Mouse (Mus musculus): Measurements from ENCODE around the gene Plxna2.

The Plxna2 gene

DNA sequence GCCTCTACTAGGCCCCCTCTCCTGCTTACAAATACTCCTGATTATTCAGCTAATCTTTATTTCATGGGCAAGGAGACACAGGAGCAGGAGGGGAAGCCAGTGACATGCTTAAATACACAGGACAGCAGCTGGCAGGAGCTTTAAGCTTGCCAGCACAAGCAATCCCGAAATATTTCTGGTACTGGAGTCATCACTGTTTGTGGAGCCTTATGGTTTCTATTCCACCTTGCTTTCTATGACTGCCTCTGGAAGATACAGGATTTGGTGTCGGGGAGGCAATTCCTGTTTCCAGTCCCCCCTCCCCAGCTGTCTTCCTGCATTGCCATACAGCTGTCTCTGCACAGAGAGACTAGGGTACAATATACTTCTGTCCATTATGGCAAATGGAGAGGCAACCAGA lies 4.7 kb downstream of the Plxna2 start:
- no peak for DNase-seq (ENCODE audit: low spot score)

DNA sequence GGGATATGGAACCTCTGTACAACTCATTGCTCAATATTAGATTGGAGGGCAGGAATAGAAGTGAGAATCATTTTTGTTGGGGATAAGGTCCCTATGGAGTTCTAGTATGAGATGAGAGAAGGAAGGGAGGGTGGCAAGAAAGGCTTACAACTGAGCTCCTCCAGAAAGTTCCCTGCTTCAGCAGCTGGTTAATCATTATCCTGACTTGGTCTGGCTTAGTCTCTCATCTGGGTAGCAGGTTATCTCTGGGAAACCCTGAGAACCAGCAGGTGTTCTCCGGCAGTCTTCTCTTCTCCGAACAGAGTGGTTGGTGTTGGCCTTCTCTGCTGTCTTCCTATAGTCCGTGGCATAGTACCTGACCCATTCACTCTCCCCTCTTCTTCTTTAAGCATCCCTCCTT lies 5.6 kb downstream of the Plxna2 start:
- no peak for DNase-seq (ENCODE audit: low spot score)

DNA sequence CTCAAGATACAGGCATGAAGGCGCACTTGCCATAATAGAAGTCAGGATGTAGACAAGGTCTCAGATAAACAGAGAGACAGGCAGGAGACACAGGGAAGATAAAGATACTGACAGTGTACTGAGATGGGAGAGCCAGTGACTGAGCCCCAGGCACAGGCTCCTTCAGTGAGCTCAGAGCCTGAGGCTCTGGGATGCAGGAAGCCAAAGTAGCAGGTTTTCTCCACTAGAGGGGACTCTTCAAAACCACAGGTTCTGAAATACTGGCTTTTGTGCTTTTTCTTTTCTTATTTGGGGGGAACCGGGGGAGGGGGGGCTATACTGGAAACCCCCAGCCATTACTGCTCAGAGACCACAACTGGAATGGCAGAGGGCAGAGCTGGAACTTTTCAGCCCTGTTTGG lies 6.4 kb downstream of the Plxna2 start:
- no peak for DNase-seq (ENCODE audit: low spot score)

DNA sequence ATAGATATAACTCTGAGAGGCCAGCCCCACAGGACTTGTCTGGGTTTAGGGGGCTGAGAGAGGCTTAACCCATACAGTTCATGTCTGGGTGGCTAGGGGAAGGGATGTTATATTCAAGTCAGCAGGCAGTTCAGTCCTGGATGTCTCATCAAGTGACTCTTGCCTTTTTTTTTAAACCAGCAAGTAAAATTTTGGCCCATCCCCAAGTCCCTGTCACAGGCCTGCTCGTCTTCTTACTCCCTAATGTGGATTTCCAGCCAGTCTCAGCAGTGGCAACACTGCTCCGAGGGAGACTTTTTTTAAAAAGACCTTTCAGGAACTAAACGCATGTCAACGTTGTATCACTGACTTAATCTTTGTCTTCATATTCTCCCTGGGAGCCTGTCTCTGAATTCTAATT lies 7.0 kb downstream of the Plxna2 start:
- DNase-seq (ENCODE audit: low spot score), result no peak

DNA sequence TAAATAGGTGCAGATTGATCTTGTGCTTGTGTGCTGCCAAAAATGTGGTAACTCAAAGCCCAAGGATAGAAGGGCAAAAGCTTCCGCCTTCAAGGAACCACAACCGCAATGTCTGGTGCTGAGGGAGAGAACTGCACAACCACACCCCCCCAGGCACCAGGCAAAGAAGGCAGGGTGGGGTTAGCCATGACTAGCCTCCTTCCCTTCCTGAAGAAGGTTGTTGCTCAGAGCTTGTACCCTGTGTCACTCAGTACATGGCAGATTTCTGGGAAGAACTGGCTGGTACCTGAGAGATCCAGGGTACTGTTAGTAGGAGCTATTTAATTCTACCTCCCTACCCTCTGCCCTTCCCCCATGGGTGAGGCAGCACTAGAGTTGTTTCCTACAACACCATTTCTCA lies 8.1 kb downstream of the Plxna2 start:
- DNase-seq (ENCODE audit: low spot score), result no peak

DNA sequence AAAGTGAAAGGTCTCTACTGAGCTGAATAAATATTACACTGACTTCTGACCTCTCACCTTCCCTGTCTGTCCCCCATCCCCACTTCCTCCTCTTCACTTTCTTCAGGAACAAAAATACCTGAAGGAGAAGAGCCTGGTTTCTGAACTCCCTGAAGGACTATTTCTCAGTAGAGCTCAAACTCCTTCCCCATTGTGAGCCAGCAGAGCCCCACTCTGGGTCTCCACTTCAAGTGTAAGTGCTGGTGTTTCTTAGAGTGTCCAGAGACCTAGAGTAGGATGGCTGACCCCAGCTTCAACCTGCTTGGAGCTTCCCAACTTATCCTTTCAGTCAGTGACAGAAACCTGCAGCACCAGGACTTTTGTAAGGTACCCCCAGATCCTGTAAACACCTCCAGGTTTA lies 9.3 kb downstream of the Plxna2 start:
- DNase-seq (ENCODE audit: low spot score), result no peak

DNA sequence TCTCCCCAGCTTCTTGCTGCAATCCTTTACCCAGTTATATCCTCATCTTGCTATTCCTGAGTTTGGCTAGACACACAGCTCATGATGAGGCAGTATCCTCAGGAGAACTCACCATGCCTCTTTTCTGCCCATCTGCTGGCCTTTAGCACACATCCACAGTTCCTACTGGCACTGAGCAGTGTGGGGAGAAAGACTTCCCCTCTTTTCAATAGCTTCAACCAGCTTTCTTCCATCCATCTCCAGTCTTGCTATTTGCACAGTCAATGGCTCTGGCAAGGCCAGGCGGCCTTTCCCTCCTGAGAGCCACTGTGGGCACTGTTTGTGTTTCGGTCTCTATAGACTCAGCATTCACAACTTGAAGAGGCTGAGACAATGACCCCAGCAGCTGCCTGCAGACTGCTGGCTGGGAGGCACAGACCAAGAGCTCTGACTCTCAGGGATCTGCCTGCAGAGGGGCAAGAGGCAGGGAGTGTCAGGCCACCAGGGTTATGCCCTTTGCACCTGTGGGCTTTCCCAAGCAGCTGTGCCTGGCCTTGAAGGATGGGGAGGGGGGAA lies 11.2 kb downstream of the Plxna2 start:
- DNase-seq (ENCODE audit: low spot score), result no peak

DNA sequence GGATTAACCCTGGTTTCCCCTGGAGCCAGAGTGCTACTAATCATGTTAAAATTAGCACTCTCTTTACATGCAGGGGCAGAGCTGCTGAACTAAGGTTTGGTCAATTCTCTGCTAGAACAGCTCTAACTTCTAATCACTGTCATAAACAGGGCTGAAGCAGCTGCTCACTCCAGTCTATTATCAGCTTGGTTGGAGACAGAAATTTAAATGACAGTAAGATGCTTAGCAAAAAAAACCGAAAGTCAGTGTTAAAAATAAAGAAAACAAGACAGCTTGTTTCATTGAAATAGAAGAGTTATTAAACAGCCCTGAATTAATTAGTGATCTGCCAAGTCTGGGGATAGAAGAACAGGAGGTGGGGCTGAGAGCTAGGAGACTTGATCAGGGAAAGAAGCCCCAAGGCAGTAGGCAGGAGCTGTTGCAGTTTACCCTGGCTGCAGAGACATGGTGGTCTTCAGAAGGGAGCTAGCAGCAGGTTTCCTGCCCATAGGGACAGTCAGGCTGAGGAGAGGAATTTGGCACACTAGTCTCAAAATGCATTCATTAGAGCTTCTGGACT lies 12.6 kb downstream of the Plxna2 start:
- DNase-seq (ENCODE audit: low spot score), result no peak

DNA sequence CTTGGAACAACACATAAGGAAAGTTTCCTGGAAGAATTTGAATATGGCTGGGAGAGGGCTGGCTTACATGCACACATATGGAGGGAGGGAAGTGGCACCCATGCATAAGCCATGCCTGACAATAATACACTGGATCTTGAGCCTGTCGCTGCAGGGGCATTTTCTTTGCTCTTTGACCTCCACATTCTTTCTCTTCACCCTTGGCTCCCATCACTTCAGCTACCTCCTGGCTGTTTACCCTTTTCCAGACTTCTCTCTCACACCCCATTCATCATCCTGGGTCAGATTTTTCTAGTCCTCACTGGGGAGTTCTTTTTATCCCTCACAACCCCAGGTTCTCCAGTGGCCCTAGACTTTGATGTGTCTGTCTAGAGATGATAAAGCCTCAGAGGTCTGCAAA lies 13.6 kb downstream of the Plxna2 start:
- DNase-seq (ENCODE audit: low spot score), result no peak

DNA sequence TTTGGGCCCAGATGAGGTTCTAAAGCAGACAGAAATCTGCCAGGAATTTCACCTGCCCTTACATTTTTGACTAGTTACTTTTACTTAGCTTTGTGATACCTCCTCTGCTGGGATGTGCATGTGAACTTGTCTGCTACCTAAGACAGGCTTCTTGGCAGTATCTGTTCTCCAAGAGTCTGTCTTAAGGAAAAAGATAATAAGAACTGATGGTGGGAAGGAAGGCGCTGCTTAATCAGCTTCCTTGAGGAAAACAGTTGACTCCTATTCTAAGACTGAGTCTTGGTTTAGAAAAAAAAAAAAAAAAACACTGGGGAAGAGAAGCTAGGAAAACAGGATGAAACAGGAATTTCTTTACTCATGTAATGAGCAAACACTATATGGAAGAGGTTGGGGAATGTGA lies 14.0 kb downstream of the Plxna2 start:
- no peak for DNase-seq (ENCODE audit: low spot score)

DNA sequence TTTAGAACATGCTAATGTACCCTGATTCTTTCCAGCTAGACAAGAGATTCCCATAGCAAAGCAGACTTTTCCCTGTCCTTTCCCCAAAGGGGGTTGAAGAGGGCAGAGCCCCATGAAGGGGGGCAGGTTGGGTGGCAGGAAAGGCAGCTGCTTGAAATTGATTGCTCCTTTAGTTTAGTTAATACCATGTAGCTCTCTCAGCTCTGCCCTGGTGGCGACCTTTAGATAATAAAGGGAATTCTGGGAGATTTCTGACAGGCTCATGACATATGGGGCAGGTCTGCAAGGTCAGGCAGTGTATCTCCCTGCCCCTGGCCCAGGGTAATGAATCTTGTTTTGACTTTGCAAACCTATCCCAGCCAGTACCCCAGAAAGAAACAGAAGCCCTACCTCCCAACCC lies 17.4 kb downstream of the Plxna2 start:
- DNase-seq (ENCODE audit: low spot score), result no peak

DNA sequence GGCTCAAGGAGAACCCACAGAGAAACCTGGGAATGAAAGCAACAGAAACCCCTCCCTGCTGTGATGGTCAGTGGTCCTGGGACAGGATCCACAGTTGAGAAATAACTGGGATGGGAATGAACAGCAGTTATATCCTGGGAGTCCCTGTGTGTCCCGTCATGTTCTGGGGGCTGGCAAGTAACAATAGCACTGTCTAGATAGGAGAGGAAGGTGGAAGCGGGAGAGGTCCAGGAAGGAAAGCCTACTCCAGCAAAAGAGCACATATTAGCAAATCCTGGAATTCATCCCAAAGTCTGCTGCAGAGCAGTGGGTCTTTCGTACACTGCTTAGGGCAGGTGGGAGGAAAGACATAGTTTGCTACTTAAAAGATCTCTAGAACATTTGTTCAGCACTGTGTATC lies 17.9 kb downstream of the Plxna2 start:
- DNase-seq (ENCODE audit: low spot score), result no peak

DNA sequence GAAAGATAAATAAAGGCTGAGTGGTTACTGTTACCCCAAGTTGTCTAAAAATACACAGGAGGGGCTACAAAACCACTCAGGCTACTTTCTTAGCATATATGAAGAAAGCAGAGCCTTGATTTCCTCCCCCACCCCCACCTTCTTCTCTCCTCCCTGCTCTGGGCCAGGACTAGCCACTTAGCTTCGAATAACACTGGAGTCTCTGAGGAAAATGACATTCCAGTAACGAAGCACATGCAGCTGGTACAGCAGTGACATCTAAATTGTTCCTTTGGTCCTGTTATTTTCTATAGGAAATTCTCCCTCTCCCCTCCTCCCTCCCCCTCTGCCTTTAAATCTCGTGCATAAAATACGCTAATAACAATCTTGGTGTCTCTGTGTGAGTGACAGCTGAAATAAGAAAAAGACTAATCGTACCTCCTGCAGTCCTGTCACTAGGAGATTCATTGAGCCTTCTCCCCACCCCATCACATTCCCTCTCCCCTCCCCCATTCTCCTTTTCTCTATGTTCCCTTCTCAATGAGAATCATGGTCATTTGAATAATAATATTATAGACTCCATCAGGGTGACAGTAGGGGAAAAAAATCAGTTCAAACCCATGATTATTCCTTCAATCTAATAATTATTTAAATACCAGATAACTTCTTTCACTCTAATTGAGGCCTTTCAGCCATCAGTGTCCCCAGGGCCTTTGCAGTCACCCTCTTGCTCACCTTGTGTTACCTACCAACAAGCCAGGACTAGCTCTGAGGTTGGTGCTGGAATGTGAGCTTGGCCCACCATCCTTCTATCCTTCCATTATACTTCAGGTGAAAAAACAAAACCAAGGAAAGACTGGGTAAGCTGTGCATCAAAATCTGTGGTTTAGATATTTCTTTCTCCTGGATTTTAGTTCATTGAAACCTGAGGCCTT lies 19.6 kb downstream of the Plxna2 start:
- no peak for DNase-seq (ENCODE audit: low spot score)

DNA sequence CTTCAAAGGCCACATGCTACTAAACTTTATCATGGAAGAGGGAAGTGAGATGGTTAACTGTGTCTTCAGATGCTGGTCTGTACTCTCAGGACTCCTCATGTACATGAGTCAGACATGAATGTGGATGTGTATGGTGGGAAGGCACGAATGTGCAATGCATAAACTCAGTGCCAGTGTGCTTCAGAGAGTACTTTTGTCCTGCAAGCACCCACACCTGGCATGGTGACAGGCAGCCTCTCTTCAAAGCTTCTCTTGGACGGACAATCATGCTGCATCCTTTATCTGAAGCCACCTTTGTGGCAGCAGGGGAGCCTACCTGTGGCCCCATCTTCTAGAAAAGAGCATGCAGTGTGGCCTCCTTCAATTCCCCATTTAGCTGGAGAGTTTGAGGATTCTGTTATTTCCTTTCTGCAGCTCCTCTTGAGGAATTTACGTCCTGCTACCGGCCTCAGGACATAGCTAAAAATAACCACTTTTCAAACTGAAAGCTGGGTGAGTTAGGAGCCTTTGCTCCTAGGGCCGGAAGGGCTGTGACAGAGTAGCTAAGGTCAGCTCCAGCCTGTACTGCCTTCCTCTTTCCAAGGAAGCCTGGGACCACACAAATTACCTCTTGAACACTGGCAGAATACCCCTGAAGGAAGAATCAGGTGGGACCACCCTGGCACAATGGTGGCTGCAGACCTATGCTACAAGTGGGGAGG lies 23.7 kb downstream of the Plxna2 start:
- DNase-seq (ENCODE audit: low spot score), result no peak

DNA sequence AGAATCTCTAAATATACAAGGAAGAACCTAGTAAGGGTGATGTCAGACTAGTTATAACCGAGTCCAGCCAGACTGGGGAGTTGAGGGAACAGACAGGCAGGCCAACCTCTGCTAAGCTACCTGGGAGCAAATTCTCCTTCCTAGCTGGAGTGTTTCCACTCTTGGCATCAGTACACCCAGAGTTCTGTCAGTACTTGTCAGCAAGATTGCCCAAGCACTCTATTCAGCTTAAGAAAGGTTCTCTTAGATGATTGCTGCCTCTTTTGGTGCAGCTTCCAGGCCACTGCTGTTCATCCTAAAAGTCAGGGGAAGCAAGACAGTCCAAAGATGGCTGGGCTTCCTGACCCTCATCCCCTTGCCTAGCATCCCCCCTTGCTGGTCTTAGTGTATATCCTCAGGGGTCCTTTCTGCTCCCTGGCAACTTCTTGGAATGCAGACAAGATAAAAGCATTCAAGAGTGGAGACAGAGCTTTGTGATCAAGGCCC lies 24.3 kb downstream of the Plxna2 start:
- DNase-seq (ENCODE audit: low spot score), result no peak

DNA sequence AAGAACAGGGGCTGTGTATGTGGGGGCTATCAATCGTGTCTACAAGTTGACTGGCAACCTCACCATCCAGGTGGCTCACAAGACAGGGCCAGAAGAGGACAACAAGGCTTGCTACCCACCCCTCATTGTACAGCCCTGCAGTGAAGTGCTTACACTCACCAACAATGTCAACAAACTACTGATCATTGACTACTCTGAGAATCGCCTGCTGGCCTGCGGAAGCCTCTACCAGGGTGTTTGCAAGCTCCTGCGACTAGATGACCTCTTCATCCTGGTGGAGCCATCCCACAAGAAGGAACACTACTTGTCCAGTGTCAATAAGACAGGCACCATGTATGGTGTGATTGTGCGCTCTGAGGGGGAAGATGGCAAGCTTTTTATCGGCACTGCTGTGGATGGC lies 25.9 kb downstream of the Plxna2 start:
- DNase-seq (ENCODE audit: low spot score), result no peak

DNA sequence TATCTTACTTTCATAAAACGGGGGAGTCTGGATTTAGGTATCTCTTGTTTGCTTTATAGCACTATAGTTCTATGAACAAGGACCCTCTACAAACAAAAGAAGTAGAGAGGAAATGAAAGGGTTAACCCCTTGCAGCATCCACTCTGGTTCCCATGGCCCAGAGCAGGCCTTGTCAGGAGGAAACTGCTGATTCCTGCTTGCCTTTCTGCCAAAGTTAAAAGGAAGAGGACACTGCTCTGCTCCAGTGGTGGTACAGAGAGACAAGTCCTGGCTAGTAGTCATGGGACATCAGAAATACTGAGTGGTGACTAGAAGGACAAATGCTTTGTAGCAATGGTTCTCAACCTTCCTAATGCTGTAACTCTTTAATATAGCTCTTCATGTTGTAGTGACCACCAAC lies 27.9 kb downstream of the Plxna2 start:
- DNase-seq (ENCODE audit: low spot score), result no peak

DNA sequence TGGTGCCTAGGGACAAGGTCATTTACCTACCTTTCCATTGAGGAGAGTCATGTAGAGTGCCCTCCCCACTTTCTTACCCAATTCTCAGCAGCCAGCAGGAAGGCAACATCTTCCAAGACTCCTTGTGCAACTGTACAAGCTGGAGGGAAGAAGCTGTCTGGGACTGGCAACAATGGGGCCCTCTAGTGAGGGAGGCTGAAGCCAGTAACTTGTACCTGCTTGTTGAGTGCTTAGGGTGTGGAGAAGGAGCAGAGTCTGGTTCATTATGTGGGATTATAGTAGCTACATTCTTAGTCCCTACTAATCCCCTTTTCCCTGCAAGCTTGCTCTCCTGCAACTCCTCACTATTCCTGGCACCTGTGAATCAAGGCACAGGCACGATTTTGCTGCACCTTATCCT lies 32.1 kb downstream of the Plxna2 start:
- DNase-seq (ENCODE audit: low spot score), result no peak

DNA sequence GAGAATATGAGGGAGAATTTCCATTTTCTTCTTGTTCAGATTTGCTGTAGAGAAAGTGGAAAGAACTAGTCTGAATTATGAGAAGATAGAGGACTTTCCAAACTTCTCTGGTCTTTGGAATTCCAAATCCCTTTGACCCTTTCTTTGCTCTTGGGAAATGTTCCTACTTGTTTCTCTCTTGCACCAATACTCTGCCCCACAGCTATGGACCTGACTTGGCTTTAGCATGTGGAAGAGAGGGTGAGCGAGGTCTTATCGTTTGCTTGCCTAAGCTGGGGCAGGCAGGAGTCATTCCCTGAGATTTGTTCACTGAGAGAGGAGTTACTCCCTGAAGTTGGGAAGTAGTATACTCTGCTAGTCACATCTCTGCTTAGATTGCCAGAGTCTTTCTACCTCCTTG lies 32.5 kb downstream of the Plxna2 start:
- DNase-seq (ENCODE audit: low spot score), result no peak

DNA sequence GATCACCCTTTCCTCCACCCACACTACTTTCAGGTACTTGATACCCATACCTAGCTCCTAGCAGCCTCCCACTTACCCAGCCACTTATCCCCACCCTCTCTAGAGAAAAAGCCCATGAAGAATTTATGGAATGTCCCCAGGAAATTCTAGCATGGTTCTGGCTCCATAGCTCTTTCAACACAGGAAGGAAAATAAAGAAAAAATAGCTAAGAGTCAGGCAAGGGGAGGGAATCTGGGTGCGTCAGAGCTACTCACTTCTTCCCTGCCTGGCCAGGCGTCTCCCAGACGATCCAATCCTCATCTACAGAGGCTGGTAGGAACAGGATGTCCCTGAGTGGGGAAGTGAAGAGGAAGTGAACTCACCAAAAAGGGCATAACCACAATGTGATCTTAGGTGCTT lies 34.0 kb downstream of the Plxna2 start:
- no peak for DNase-seq (ENCODE audit: low spot score)

DNA sequence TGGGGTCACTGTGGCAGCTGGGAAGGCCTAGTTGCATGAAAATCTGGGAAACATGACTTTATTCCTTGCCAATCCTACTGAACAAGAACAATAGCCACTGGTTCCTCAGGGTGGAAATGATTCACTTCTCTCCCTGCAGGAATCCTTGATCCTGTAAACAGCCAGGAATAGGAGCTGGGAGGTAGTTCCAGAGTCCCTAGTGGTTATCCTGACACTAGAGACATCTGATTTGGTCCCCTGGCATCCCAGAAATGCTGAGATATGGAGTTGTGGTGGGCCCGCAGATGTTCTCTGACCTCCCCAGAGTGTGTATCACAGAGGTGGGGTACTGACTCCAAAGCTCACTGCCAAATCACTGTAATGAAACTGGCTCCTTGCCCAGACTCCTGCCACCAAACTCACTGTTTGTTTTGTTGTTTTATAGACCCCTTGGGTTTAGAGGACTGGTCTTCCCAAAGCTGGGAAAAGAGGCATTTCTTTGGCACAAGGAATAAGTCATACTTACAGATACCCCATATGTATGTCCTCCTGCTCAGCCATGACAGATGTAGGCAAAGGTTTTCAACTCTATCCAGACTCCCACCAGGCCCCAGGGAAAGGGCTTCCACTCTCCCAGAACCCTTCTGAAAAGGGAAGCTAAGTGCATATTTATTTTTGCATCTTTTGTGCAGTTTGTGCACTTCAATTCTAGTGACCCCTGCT lies 40.6 kb downstream of the Plxna2 start:
- no peak for DNase-seq (ENCODE audit: low spot score)

DNA sequence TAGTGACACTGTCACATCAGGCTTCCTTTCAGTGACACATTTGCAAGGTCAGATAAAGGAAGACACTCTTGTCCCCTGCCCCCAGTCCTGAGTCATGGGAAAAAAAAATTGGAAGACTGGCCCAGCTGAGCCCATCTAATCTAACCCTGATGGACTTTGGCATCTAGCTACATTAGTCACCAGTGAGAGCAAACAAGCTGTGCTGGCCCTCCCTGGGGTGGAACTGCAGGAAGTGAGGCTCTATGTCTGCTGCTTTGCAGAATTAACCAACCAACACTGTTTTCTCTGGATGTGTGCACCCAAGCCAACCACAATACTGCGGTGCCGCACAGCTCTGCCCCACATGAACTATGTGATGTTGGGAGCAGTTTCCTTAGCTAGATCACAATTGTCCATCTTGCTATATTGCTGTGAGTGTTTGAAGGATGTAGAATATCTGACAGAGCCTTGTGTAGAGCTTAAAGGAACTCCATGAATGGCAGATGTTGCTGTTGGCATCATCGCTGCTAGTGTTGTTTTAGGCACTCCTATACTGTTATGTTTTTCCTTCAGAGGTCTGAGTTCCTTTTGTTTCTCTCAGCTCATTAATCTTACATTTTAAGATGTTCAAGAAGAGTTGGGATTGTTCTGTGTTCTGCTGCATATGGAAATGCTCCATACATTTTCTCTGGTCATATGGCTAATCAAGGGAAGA lies 42.6 kb downstream of the Plxna2 start:
- DNase-seq (ENCODE audit: low spot score), result no peak

Measured in testis, postnatal 14 days (tissue).